Comparison of ENCODE assay signal across 8 mouse cellular contexts in genomic region chr1:36938348-36938747, GRCm38 (mm10). TPM values are rescaled to one million over a fixed set of nuclear protein-coding genes. Genes with fewer than 3 reads are reported as not detected.
DNase-seq lines count a peak whose midpoint lies in the region; ATAC-seq and TF ChIP-seq lines count a peak whose summit lies in the region.

No protein-coding gene starts in this region.

- peak overlapping the region; percentile 74 for H3K4me2 ChIP-seq in liver, embryonic 11.5 days

- peaks cover 2% of the 10 kb centered on the region for H3K4me1 ChIP-seq in testis, adult 2 months (ENCODE audit: control insufficient read depth, insufficient read depth, low read length)
- peaks cover 37% of the 10 kb centered on the region for H3K4me1 ChIP-seq in liver, embryonic 11.5 days (replicated peaks; ENCODE audit: control insufficient read depth, insufficient read depth, low read length)

- no peak for ATAC-seq in liver, embryonic 11.5 days (replicated peaks; ENCODE audit: low FRiP score)

- H3K9ac ChIP-seq in liver, embryonic 11.5 days (ENCODE audit: low read depth, low read length) = peak overlapping the region; percentile 96

- DNase-seq in embryo, embryonic 10 days (ENCODE audit: low spot score) = peak; percentile 22
- no peak for DNase-seq in embryo, embryonic 9.5 days (ENCODE audit: extremely low spot score)
- no peak for DNase-seq in testis, postnatal 14 days (ENCODE audit: low spot score)
- no peak for DNase-seq in liver, embryonic 11.5 days (ENCODE audit: low spot score)
- no peak for DNase-seq in urinary bladder, adult 18-20 months (ENCODE audit: low spot score in 2 of 2)
- DNase-seq in c-Kit-positive CD71-positive TER-119-positive erythroid progenitor cells, embryonic 14.5 days (ENCODE audit: low spot score) = no peak
- DNase-seq in cerebellum, adult 8-10 months = no peak

- no peak for TF ChIP-seq CTCF in testis, adult 2 months (IDR thresholded peaks at IDR 0.05; ENCODE audit: control insufficient read depth, insufficient read depth, insufficient replicate concordance, low read depth, low read length)

- H3K4me3 ChIP-seq in testis, adult 2 months (ENCODE audit: control insufficient read depth, low read depth, low read length) = peak overlapping the region; percentile 88
- H3K4me3 ChIP-seq in liver, embryonic 11.5 days (ENCODE audit: low read depth, low read length) = peak overlapping the region; percentile 91

- 3% methylated on average over 9 of the region's 9 CpGs for WGBS in liver, embryonic 11.5 days

- TF ChIP-seq POLR2A in testis, adult 2 months (IDR thresholded peaks at IDR 0.05; ENCODE audit: control insufficient read depth, low read depth, low read length) = no peak

- no peaks in the 10 kb centered on the region for H3K36me3 ChIP-seq in testis, adult 2 months (ENCODE audit: control insufficient read depth, insufficient read depth, low read length)
- H3K36me3 ChIP-seq in liver, embryonic 11.5 days (ENCODE audit: control insufficient read depth, insufficient read depth, low read length) = no peaks in the 10 kb centered on the region

- H3K27me3 ChIP-seq in testis, adult 2 months (ENCODE audit: control insufficient read depth, insufficient read depth, low read length) = no peaks in the 10 kb centered on the region
- no peaks in the 10 kb centered on the region for H3K27me3 ChIP-seq in liver, embryonic 11.5 days (replicated peaks; ENCODE audit: control insufficient read depth, insufficient read depth, low read length)

- H3K27ac ChIP-seq in testis, adult 2 months (ENCODE audit: control insufficient read depth, insufficient read depth, low read depth, low read length) = peak overlapping the region; percentile 80
- peak overlapping the region; percentile 16; the same call in 1 of the 2 replicates for H3K27ac ChIP-seq in liver, embryonic 11.5 days (ENCODE audit: low read depth, low read length)

- H3K9me3 ChIP-seq in liver, embryonic 11.5 days (ENCODE audit: control insufficient read depth, low read length) = no peaks in the 10 kb centered on the region

RNA-seq across cellular contexts. Expression of gene Tmem131, which starts 5.1 kb away (rescaled TPM):
- 16.9 and 18.8 TPM in 2 replicates for polyA plus RNA-seq in testis, adult 2 months (2012; rRNA removed)
- polyA plus RNA-seq in liver, embryonic 11.5 days (2014; fragmentation: Nextera tagmentation; extraction: Ambion mirVana) = 19.1 and 19.8 TPM in 2 replicates
